ENCODE assay signal across 8 mouse cellular contexts in the genomic region with DNA sequence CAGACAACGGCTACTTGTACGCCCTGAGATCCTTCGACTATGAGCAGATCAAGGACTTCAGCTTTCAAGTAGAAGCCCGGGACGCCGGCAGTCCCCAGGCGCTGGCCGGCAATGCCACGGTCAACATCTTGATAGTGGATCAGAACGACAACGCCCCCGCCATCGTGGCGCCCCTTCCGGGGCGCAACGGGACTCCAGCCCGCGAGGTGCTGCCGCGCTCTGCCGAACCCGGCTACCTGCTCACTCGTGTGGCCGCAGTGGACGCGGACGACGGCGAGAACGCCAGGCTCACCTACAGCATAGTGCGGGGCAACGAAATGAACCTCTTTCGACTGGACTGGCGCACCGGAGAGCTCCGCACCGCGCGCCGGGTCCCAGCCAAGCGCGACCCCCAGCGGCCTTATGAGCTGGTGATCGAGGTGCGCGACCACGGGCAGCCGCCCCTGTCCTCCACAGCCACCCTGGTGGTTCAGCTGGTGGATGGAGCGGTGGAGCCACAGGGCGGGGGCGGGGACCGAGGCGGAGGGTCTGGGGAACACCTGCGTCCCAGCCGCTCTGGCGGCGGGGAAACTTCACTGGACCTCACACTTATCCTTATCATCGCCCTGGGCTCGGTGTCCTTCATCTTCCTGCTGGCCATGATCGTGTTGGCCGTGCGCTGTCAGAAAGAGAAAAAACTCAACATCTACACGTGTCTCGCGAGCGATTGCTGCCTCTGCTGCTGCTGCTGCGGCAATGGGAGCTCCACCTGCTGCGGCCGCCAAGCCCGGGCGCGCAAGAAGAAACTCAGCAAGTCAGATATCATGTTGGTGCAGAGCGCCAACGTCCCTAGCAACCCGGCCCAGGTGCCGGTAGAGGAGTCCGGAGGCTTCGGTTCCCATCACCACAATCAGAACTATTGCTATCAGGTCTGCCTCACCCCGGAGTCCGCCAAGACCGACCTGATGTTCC. TPM values are rescaled to one million over a fixed set of nuclear protein-coding genes. Genes with fewer than 3 reads are reported as not detected.
DNase-seq lines count a peak whose midpoint lies in the region; ATAC-seq and TF ChIP-seq lines count a peak whose summit lies in the region.

No protein-coding gene starts in this region.

- DNase-seq in heart, postnatal 4 days: no peak
- peak; percentile 24 for DNase-seq in ES-E14 (ENCODE audit: low read depth, low spot score)
- peak; percentile 35 for DNase-seq in embryonic facial prominence, embryonic 11.5 days (ENCODE audit: low spot score)
- peak; percentile 3 to 24 for DNase-seq in lung, postnatal 4 days
- no peak for DNase-seq in c-Kit-positive CD71-positive TER-119-positive erythroid progenitor cells, embryonic 14.5 days (ENCODE audit: low spot score)

- peak overlapping the region; percentile 61; the same call in 1 of the 2 replicates for H3K9ac ChIP-seq in heart, embryonic 12.5 days
- 0 out of 2 replicates have a peak overlapping the region, but pooled peaks have one; percentile 2 for H3K9ac ChIP-seq in ES-E14 (ENCODE audit: insufficient read depth, low read depth, low read length, poor library complexity, severe bottlenecking)
- H3K9ac ChIP-seq in embryonic facial prominence, embryonic 11.5 days (replicated peaks; ENCODE audit: low read length): peak overlapping the region; percentile 48
- peak overlapping the region; percentile 21; the same call in 1 of the 2 replicates for H3K9ac ChIP-seq in intestine, embryonic 16.5 days (ENCODE audit: low read depth, low read length)
- peak overlapping the region; percentile 15; the same call in 1 of the 2 replicates for H3K9ac ChIP-seq in stomach, embryonic 14.5 days (replicated peaks; ENCODE audit: low read depth, low read length)

- no peaks in the 10 kb centered on the region for H3K9me3 ChIP-seq in heart, embryonic 12.5 days (replicated peaks)
- H3K9me3 ChIP-seq in ES-E14 (ENCODE audit: control insufficient read depth, insufficient read depth, low read depth, low read length): no peaks in the 10 kb centered on the region
- no peaks in the 10 kb centered on the region for H3K9me3 ChIP-seq in embryonic facial prominence, embryonic 11.5 days (replicated peaks; ENCODE audit: control insufficient read depth, low read length)
- H3K9me3 ChIP-seq in intestine, embryonic 16.5 days (ENCODE audit: control insufficient read depth, low read length): no peaks in the 10 kb centered on the region
- H3K9me3 ChIP-seq in stomach, embryonic 14.5 days (ENCODE audit: control insufficient read depth, low read depth, low read length): no peaks in the 10 kb centered on the region

- H3K36me3 ChIP-seq in heart, embryonic 12.5 days: no peaks in the 10 kb centered on the region
- no peaks in the 10 kb centered on the region for H3K36me3 ChIP-seq in ES-E14 (ENCODE audit: control insufficient read depth, insufficient read depth, low read length, poor library complexity, severe bottlenecking)
- no peaks in the 10 kb centered on the region for H3K36me3 ChIP-seq in embryonic facial prominence, embryonic 11.5 days (replicated peaks; ENCODE audit: control insufficient read depth, insufficient read depth, low read depth, low read length)
- H3K36me3 ChIP-seq in intestine, embryonic 16.5 days (ENCODE audit: control insufficient read depth, insufficient read depth, low read length): no peaks in the 10 kb centered on the region
- no peaks in the 10 kb centered on the region for H3K36me3 ChIP-seq in stomach, embryonic 14.5 days (ENCODE audit: control insufficient read depth, insufficient read depth, low read length)

- no peak overlapping the region for H3K27ac ChIP-seq in heart, embryonic 12.5 days (ENCODE audit: poor library complexity, severe bottlenecking)
- H3K27ac ChIP-seq in ES-E14 (ENCODE audit: insufficient read depth, low read depth, low read length, poor library complexity, severe bottlenecking): no peak overlapping the region
- H3K27ac ChIP-seq in embryonic facial prominence, embryonic 11.5 days (replicated peaks; ENCODE audit: low read depth, low read length): no peak overlapping the region
- H3K27ac ChIP-seq in intestine, embryonic 16.5 days (ENCODE audit: low read length): no peak overlapping the region
- H3K27ac ChIP-seq in stomach, embryonic 14.5 days (ENCODE audit: low read length): no peak overlapping the region

- peak overlapping the region; percentile 60 for H3K4me3 ChIP-seq in heart, embryonic 12.5 days
- H3K4me3 ChIP-seq in ES-E14 (ENCODE audit: insufficient read depth in 1 of 2, low read depth in 1 of 2, low read length in 2 of 2, poor library complexity in 1 of 2, severe bottlenecking in 1 of 2): peak overlapping the region; percentile 55 to 65
- peak overlapping the region; percentile 65 for H3K4me3 ChIP-seq in embryonic facial prominence, embryonic 11.5 days (ENCODE audit: low read depth, low read length)
- H3K4me3 ChIP-seq in intestine, embryonic 16.5 days (ENCODE audit: low read length): peak overlapping the region; percentile 60
- H3K4me3 ChIP-seq in stomach, embryonic 14.5 days (ENCODE audit: low read depth, low read length): peak overlapping the region; percentile 60

- H3K4me2 ChIP-seq in heart, embryonic 12.5 days: peak overlapping the region; percentile 98
- H3K4me2 ChIP-seq in embryonic facial prominence, embryonic 11.5 days (ENCODE audit: low read depth, low read length): peak overlapping the region; percentile 96
- peak overlapping the region; percentile 99 for H3K4me2 ChIP-seq in intestine, embryonic 16.5 days (ENCODE audit: low read depth, low read length)
- peak overlapping the region; percentile 97 for H3K4me2 ChIP-seq in stomach, embryonic 14.5 days (replicated peaks; ENCODE audit: low read depth, low read length)

- in situ Hi-C loops in ES-E14 (cut with MboI; ENCODE audit: low sequenced_read_pairs in 2 of 2, unreplicated experiment in 2 of 2): no loop called here

- peaks cover 26% of the 10 kb centered on the region for H3K4me1 ChIP-seq in heart, embryonic 12.5 days (replicated peaks)
- 0 out of 4 replicates have a peak, but pooled peaks cover 0 to 3% of the 10 kb centered on the region in 2 experiments for H3K4me1 ChIP-seq in ES-E14 (ENCODE audit: control insufficient read depth in 2 of 2, insufficient read depth in 2 of 2, low read length in 2 of 2, poor library complexity in 1 of 2)
- no peaks in the 10 kb centered on the region; the same call in 1 of the 2 replicates for H3K4me1 ChIP-seq in embryonic facial prominence, embryonic 11.5 days (ENCODE audit: control insufficient read depth, insufficient read depth, low read length)
- H3K4me1 ChIP-seq in intestine, embryonic 16.5 days (ENCODE audit: control insufficient read depth, insufficient read depth, low read length): peaks cover 29% of the 10 kb centered on the region
- no peaks in the 10 kb centered on the region for H3K4me1 ChIP-seq in stomach, embryonic 14.5 days (ENCODE audit: control insufficient read depth, insufficient read depth, low read length)

- no peak for ATAC-seq in heart, embryonic 12.5 days (ENCODE audit: insufficient number of reproducible peaks, low FRiP score)
- 0 out of 2 replicates have a peak, but pooled peaks have one; percentile 2 for ATAC-seq in embryonic facial prominence, embryonic 11.5 days (replicated peaks; ENCODE audit: insufficient number of reproducible peaks, low FRiP score, low TSS enrichment, low read depth)
- ATAC-seq in intestine, embryonic 16.5 days: no peak
- ATAC-seq in stomach, embryonic 14.5 days (ENCODE audit: insufficient number of reproducible peaks, insufficient read depth, low FRiP score, low read depth): 0 out of 2 replicates have a peak, but pooled peaks have one; percentile 0

- peaks cover 36% of the 10 kb centered on the region for H3K27me3 ChIP-seq in heart, embryonic 12.5 days (replicated peaks)
- H3K27me3 ChIP-seq in embryonic facial prominence, embryonic 11.5 days (ENCODE audit: control insufficient read depth, insufficient read depth, low read length): peaks cover 14% of the 10 kb centered on the region
- peaks cover 39% of the 10 kb centered on the region for H3K27me3 ChIP-seq in intestine, embryonic 16.5 days (replicated peaks; ENCODE audit: control insufficient read depth, insufficient read depth, low read length)
- H3K27me3 ChIP-seq in stomach, embryonic 14.5 days (ENCODE audit: control insufficient read depth, insufficient read depth, low read length): no peaks in the 10 kb centered on the region

- under 1% methylated on average over 80 of the region's 82 CpGs for WGBS in heart, embryonic 12.5 days
- WGBS in embryonic facial prominence, embryonic 11.5 days: under 1% methylated on average over 79 of the region's 82 CpGs
- WGBS in intestine, embryonic 16.5 days: under 1% methylated on average over 82 of the region's 82 CpGs
- 1% methylated on average over 82 of the region's 82 CpGs for WGBS in stomach, embryonic 14.5 days

TF ChIP-seq in ES-E14, 5 proteins besides CTCF, POLR2A, EP300 and RAD21:
- TF ChIP-seq CHD2 (IDR thresholded peaks at IDR 0.05; ENCODE audit: low read depth, low read length) (no peak), ZNF384 (IDR thresholded peaks at IDR 0.05; ENCODE audit: low read depth, low read length) (no peak)

RNA-seq across cellular contexts. Expression of a gene that starts 2.9 kb away (rescaled TPM):
- 0.24 and 0.31 TPM in 2 replicates for polyA plus RNA-seq in heart, embryonic 12.5 days (2016; fragmentation: Nextera tagmentation; extraction: Ambion mirVana)
- total RNA-seq in heart, postnatal 4 days (2021): under 1 TPM; 0.07 to 0.24 TPM
- 0.11 and 0.31 TPM in 2 replicates for total RNA-seq in ES-E14 (2012; rRNA removed)
- polyA plus RNA-seq in embryonic facial prominence, embryonic 11.5 days (2014; fragmentation: Nextera tagmentation; extraction: Ambion mirVana): 6.4 and 11.0 TPM in 2 replicates
- polyA plus RNA-seq in intestine, embryonic 16.5 days (2015; fragmentation: Nextera tagmentation; extraction: Ambion mirVana): 0.49 and 0.50 TPM in 2 replicates
- 2.8 and 4.2 TPM in 2 replicates for polyA plus RNA-seq in stomach, embryonic 14.5 days (2014; fragmentation: Nextera tagmentation; extraction: Ambion mirVana)

Comparison
In these comparisons a context has a peak if more than half of its experiments do, and no peak if none do; other contexts are left out.
1. ATAC-seq: peak in embryonic facial prominence, embryonic 11.5 days (single experiment) and stomach, embryonic 14.5 days (single experiment); none in heart, embryonic 12.5 days (single experiment) and intestine, embryonic 16.5 days (single experiment).
2. H3K9ac ChIP-seq: peak in every context shown above with its lines; median percentile 61 in heart, embryonic 12.5 days; 48 in embryonic facial prominence, embryonic 11.5 days; 21 in intestine, embryonic 16.5 days; 15 in stomach, embryonic 14.5 days; 2 in ES-E14.
3. DNase-seq: peak in ES-E14 (single experiment), embryonic facial prominence, embryonic 11.5 days (single experiment) and lung, postnatal 4 days (2 of 2); none in heart, postnatal 4 days (single experiment) and c-Kit-positive CD71-positive TER-119-positive erythroid progenitor cells, embryonic 14.5 days (single experiment).
4. Peak in every context shown above with its lines, with median percentiles within 50 percentile points of each other: H3K4me2 ChIP-seq and H3K4me3 ChIP-seq.